Mouse (Mus musculus) hindbrain, embryonic 12.5 days (tissue): Measurements from ENCODE around the gene Rbl1. TPM values are rescaled to one million over a fixed set of nuclear protein-coding genes. Genes with fewer than 3 reads are reported as not detected.

Experiments used
- ATAC-seq: fragments of 200-750 bp; cut with Nextera tagmentation; 2 replicates; pipeline ENCODE4 v1.8.0; 2017; ENCODE audit warnings: moderate TSS enrichment; ENCODE audit not compliant: low FRiP score
- H3K27ac ChIP-seq: fragments of 300-500 bp; sonication (generic); 2 replicates; pipeline ENCODE4 v1.5.1; 2016; ENCODE audit warnings: mild to moderate bottlenecking
- H3K27me3 ChIP-seq: fragments of 300-500 bp; sonication (generic); 2 replicates; pipeline ENCODE4 v1.6.1; 2016; ENCODE audit warnings: mild to moderate bottlenecking
- H3K36me3 ChIP-seq: fragments of 300-500 bp; sonication (generic); 2 replicates; pipeline ENCODE4 v1.6.1; 2016; ENCODE audit warnings: mild to moderate bottlenecking
- H3K4me1 ChIP-seq: fragments of 300-500 bp; sonication (generic); 2 replicates; pipeline ENCODE4 v1.6.1; 2016
- H3K4me2 ChIP-seq: fragments of 300-500 bp; sonication (generic); replicated peaks from 2 replicates; pipeline ENCODE4 v1.6.1; 2016; ENCODE audit warnings: mild to moderate bottlenecking
- H3K4me3 ChIP-seq: fragments of 300-500 bp; sonication (generic); 2 replicates; pipeline ENCODE4 v1.5.1; 2016; ENCODE audit warnings: mild to moderate bottlenecking
- H3K9ac ChIP-seq: fragments of 300-500 bp; sonication (generic); 2 replicates; pipeline ENCODE4 v1.6.1; 2016; ENCODE audit warnings: mild to moderate bottlenecking, moderate library complexity
- H3K9me3 ChIP-seq: fragments of 300-500 bp; sonication (generic); replicated peaks from 2 replicates; pipeline ENCODE4 v1.6.1; 2016; ENCODE audit warnings: mild to moderate bottlenecking
- WGBS: fragments of 180-500 bp; shearing (Covaris S2); methylation state at CpG from one replicate; pipeline ENCODE4 v1.1.7; 2016; 5-methylcytosine and 5-hydroxymethylcytosine counted together
- polyA plus RNA-seq: library from polyadenylated mRNA; unstranded; fragments of >200 nt; fragmentation: Nextera tagmentation; extraction: Ambion mirVana; gene quantifications from 2 replicates; pipeline ENCODE4 v1.2.1, GENCODE M21; 2016

Rbl1 gene
- polyA plus RNA-seq, 1 experiment from 2014 or later = 18.1 TPM

GRCm38 (mm10) chr2:157099532-157100318 lies 104.6 kb downstream of the Rbl1 start:
- H3K36me3 ChIP-seq = peaks cover 30% of the 10 kb centered on the region

More at GRCm38 (mm10) chr2:157099532-157100318, 104.6 kb downstream of the Rbl1 start:
- Histone ChIP-seq H3K4me2 (no peak overlapping the region), H3K27ac (no peak overlapping the region), H3K27me3 (no peaks in the 10 kb centered on the region), H3K4me3 (no peak overlapping the region), H3K9me3 (no peaks in the 10 kb centered on the region), H3K9ac (no peak overlapping the region), H3K4me1 (no peaks in the 10 kb centered on the region)
- no peak for ATAC-seq
- WGBS = 85% methylated on average over 12 of the region's 12 CpGs

Other genes starting within 250 kb of the Rbl1 start
- gene Ndrg3, start 212.5 kb downstream of the Rbl1 start, polyA plus RNA-seq = 55.6 and 58.7 TPM in 2 replicates
- 35.1 and 36.5 TPM in 2 replicates for gene Dsn1, start 197.4 kb downstream of the Rbl1 start, polyA plus RNA-seq
- 7.7 and 8.6 TPM in 2 replicates for gene Soga1, start 125.3 kb downstream of the Rbl1 start, polyA plus RNA-seq
- not detected in 2 replicates for gene Tldc2, start 117.5 kb downstream of the Rbl1 start, polyA plus RNA-seq
- gene Samhd1, start 69.3 kb downstream of the Rbl1 start, polyA plus RNA-seq = 17.2 and 20.2 TPM in 2 replicates
- 224 and 239 TPM in 2 replicates for gene Rpn2, start 74.5 kb upstream of the Rbl1 start, polyA plus RNA-seq
- 0.62 and 0.68 TPM in 2 replicates for gene Mroh8, start 75.0 kb upstream of the Rbl1 start, polyA plus RNA-seq
- 0.46 and 2.8 TPM in 2 replicates for gene Ghrh, start 143.0 kb upstream of the Rbl1 start, polyA plus RNA-seq
- gene Manbal, start 163.1 kb upstream of the Rbl1 start, polyA plus RNA-seq = 72.4 and 73.9 TPM in 2 replicates
- gene Src, start 213.9 kb upstream of the Rbl1 start, polyA plus RNA-seq = 33.6 and 35.1 TPM in 2 replicates